Mouse (Mus musculus): Measurements from ENCODE around the gene Grm1.
A peak's percentile ranks its signal among the peaks of the same experiment; 100 is the strongest.

Gene Grm1

DNA sequence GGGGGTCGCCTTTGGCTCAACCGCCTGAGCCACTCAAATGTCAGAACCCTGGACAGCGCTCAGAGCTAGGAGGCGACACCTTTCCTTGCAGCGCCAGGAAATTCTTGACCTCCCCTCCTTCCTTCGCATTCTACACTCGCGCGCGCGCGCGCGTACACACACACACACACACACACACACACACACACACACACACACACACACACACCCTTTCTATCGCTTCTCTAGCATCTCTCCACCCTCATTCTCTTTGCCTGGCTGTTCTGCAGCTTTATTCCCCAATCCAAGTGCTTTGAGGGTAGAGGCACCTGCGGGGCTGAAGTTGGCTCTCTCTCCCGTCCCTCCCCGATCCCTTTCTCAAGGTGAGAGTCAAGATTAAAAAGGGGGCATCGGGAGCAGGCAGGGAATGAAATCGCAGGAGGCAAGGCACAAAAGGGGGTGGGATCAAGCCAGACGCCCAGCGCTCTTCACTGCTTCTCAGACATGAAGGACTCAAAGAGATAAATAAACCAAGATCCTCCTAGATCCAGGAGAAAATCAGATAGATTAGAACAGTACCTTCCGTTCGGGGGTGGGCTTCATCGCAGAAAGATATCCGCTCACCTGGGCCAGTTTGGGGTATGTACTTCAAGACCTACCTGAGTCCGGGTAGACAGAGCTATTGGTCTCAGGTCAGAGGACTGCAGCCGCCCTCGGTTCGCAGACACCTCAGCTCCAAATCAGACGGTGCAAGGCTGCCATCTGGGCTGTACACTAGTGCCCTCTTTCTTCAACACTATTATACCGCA is at the start of gene Grm1:
Grm1 (minus strand) TSS at position 746 of the 788 bp plus-strand sequence.
- DNase-seq: peak; percentile 81

DNA sequence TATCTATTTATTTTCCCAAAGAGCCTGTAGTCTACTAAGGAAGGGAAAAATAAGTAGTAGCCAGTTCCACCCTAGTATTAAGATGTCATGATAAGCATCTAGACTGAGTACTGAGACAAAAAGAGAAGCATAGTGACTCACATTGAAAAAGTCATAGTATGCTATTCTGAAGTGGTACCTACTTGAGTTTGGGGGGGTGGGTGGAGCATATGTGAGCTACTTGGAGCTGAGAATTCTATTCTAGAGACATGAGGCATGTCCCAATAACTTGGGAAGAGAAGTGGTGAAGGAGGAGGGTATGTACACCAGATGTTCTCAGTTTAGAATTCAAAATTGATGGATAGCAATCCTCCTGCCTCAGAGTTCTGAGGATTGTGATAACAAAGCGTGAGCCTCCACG is 39.6 kb upstream of the Grm1 start:
- no peak for DNase-seq

DNA sequence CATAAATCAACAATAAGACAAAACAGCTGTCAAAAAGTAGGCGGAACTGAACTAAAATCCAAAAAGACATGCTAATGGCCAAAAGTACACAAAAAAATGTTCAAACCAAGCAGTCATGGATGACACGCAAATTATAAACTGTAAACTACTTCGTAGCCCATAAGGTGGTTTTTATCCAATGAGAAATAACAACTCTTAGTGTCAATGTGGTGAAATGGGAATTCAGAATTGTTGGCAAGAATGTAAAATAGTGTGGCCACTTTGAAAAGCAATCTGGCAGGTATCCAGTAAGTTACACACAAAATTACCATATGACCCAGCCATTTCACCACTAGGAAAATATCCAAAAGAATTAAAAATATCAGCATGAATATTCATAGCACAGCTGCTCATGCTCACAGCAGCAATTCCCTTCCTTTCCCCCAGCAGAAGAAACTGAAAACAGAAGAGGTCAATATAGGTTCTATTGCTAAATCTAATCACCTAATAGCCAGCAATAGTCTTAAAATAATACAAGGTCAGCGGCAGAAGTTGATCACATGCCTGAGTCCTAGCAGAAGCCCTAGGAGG is 16.4 kb upstream of the Grm1 start:
- no peak for DNase-seq

DNA sequence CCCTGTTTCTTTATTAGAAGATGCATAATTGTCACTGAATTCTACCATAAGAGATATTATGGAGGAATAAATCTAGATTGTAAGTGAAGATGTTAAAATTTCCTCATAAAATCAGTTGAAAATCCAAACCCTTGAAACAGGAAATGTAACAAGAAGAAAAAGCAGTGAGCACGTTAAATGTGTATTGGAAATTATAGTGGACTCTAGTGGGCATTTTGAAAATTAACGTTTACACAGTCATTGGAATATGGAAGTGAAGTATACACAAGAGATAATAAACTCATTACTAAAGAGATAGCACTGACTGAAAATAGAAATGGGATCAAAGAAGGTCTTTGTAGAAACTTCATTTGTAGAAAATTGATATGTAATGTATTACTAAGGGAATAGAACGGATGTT is 4.2 kb upstream of the Grm1 start:
- no peak for DNase-seq

DNA sequence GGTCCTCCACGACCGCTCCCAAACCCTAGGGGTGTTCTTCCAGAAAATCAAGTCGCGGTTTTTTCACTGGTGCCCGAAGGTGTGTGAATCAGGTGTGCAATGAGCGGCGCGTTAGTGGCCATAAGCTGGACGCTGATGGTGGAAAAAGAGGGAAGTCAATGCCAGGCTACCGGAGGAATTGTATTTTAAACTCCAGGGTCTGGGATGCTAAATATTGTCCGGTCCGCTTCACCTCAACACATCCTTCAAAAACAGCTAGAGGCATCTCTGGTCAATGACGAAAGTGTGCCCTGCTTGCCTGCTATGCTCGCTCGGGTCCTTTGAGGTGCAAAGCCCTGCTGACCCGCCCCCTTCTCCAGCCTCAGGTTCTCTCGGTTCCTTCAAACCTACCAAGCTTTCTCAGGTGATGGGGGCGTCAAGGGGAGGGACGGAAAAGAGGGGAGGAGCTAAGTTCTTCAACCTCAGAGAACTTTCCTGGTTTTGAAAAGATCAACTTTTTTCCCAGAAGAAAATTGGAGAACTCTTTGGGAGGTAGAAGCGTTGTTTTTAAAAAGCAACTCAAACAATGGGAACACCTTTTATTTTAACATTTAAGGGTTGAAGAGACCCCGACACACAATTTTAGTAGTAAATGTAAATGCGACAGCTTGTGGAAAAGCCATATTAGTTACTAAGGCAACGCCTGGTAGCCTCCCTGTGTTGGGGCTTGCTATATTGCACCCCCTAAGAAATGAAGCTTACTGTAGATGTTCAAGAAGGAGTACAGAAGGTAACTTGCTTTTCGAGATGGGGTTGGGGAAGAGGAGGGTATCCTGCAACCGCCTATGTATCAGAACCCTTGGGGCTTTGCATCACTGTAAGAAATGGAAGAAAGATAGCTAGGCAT is 1.2 kb downstream of the Grm1 start:
- peak; percentile 51 for DNase-seq

DNA sequence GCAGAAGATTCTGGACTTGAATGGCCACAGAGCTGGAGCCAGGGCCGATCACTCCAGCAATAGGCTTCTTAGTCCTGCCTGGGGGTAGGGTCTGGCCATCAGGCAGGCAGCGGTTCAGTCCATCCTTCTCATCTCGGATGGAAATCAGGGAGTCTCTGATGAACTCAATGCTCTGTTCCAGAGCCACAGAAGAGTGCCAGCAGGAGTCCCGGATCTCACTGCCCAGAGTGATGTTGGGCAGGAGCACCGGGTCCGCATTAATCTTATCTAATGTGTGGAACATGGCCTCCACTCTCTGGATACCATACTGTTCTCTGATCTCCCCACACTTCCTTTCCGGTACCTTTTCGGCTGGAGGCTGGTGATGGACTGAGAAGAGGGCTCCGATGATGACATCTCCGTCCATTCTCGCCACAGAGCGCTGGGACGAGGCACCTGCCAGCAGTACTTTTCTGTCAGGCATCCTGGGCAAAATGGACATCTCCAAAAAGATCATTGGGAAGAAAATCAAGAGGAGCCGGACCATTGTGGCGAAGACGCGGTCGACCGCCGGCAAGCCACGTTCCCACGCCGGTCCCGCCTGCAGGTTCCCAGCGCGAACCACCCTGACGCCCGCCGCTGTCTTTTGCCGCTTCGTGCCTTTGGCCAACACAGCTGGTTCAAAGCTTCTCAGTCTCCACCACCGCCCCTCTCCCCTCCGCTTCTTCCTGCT is 2.0 kb downstream of the Grm1 start:
- DNase-seq: peak; percentile 48

DNA sequence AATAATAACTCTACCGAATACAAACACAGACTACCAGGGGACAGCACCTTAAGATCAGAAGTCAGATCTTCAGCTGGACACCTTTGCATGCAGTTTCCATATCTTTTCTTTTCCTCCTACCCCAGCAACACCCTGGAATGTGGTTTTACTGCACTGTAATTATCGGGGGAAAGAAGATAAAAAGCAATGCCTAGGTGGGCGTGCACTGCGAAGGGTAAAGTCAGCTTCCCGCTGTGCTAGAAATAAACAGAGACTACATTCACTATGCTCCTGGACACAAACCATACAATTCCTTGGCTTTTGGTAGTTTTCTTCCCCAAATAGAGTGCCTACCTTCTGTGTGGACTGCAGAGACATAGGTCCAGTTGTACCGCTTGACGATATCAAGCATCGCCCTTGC is 2.6 kb downstream of the Grm1 start:
- DNase-seq: no peak

DNA sequence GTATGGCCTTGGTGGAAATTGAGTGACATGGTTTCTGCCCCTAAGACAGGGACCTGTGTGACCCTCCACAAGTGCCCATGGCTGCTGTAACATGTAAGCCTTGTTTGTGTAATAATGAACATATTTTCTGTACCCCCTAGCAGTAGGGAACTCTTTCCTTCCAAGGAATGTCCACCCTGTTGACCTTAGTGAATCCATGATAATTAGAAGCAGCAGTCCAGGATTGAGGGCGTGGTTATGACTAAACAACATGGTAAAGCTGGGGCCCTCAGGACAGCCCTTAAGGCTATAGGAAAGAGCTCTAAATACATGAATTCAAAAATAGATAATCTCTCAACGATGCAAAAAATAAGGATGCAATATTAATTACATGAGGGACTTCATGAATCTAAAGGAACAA is 17.0 kb downstream of the Grm1 start:
- DNase-seq: no peak

DNA sequence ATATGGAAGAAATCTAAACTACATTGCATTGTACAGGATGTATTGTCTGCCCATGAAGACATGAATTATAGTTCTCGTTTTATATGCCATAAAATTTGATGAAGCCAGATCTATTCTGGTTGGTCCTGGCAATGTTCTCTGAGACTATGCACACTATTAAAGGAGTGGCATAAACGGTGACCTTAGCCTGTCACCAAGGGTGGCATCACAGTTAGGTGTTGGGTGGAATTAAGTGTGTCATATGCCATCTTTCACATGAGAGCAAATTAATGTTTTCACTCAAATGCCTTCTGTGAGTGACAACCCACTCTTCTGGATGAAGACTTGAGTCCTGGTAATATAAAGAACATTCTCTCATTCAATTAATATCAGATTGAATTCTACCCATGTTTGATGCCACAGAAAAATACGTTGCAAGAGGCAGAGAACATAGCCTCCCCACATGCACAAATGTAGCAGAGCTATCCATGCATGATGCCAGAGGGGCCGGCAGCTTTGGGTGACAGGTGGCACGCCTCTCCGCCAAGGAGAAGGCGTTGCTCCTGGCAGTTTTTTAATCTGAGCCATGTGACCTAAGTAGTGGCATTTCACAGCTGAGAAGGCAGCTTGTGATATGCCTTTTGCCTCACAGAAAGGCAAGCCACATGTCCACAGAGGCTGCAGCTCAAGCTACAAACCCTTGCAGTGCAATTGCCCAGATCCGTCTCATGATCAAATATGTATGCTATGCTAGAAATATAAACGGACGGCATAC is 20.7 kb downstream of the Grm1 start:
- peak; percentile 87 for DNase-seq

DNA sequence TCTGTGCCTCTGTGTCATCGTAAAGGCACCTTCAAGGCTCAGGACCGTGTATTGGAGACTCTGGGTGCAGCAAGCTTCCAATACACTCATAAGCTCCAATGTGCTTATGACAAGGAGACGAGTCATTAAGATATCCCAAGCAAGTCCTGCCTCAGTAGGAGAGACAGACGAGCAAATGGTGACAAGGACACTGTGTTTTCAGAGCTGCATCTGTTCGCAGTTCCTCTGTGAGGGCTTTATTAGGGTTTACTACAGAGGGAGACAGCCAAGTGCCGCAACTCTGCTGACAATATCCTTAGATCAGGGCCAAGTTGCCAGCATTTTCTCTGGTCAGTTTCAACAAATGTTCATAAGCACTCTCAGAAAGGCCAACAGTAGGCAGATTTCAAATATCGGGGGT is 32.8 kb downstream of the Grm1 start:
- no peak for DNase-seq

DNA sequence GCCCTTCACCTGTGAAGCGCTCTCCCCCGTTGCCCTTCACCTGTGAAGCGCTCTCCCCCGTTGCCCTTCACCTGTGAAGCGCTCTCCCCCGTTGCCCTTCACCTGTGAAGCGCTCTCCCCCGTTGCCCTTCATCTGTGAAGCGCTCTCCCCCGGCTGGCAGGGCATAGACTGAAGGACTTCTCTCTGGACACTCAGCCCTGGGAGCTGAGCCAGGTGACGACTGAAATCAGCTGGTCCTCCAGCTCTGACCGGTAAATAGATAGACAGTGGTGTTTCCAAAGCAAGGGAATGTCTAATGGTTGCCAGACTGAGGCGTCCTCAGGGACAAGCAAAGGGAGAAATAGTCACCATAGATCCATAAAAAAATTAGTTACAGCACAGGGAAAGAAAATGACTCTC is 36.7 kb downstream of the Grm1 start:
- peak; percentile 62 for DNase-seq

DNA sequence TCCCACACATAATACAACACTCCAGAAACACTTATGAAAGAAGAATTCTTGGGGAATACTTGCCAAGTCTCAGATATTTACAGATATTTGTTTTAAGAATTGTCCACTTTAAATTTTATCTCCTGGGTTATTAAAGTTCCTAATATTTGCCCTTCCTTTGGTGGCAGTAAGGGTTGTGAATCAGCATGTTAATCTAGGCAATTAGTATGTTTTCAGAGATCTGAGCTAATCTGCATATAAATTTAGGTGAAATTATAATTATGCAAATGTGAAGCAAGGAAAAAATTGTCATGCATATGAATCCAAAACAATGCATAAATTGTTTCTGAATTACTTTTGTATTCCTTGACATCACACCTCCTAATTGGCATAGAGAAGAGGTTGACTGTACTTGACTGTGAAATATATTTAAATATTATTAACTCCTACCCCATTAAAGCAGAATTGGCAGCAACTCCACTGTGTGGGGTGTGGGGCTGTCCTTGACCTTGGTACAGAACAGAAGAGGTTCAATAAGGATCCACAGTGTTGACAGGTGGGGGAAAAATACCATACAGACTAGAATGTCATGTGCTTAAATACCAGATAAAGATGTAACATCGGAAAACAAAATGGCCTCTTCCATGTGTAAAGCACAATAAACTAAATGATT is 37.6 kb downstream of the Grm1 start:
- DNase-seq: no peak

DNA sequence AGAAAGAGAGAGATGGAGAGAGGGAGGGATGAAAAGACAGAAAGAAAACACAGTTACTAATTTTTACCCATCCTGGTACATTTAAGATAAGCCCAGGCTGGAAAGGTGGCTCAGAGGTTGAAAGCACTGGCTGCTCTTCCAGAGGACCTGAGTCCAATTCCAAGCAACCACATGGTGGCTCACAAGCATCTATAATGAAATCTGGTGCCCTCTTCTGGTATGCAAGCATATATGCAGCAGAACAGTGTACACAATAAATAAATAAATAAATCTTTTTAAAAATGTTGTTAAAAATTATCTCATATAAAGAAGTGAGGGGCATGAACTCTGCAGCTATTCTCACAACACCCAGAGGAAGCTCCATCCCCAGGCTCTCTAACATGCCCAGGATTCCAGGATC is 42.8 kb downstream of the Grm1 start:
- no peak for DNase-seq

DNA sequence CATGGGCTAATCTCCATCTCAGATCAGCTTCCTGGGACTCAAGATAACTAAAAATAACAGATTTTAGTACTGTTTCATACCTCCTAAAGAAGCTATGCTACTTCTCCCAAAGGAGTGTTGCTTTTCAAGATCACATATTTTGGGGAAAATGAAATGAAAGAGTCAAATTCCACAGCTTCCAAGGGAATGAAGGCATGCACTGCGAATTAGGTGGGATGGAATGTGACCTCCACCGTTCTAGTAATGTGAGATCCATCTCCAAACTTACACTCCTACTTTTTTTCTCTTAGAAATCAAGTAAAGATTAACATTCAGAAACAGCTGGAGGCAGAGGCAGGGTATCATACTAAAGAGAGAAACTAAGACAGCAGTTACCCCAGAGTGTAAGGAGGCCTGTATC is 49.9 kb downstream of the Grm1 start:
- DNase-seq: no peak

DNA sequence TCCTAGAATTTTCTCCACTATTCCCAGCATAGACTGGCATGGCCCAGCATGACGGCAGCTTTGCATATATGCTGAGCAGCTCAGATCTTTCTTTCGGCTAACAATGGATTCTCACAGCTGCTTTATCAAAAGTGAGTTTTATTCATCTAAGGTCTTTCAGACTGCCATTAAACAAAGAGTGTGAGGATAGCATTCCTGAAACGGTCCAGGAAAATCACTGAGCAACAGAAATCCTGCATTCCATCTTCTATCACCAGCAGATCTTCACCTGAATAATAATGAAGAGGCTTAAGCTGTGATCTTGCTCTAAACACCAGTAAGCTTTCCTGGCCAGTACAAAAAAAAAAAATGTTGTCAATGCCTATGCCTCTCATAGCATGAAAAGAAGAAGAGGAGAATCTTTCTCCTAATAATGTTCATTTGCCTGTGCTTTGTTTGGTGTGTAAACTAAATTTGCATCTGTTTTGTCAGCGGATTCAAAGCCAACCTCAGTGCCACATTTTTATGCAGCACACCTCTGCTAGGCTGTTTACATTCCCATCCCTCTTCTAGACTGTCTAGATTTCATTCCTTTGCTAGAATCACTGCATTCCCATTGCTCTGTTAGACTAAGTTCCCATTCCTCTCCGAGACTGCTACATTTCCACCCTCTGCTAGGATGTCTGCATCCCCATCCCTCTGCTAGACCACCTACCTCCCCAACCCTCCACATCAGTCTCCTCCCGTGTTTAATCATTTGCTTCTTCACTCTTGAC is 56.2 kb downstream of the Grm1 start:
- no peak for DNase-seq

DNA sequence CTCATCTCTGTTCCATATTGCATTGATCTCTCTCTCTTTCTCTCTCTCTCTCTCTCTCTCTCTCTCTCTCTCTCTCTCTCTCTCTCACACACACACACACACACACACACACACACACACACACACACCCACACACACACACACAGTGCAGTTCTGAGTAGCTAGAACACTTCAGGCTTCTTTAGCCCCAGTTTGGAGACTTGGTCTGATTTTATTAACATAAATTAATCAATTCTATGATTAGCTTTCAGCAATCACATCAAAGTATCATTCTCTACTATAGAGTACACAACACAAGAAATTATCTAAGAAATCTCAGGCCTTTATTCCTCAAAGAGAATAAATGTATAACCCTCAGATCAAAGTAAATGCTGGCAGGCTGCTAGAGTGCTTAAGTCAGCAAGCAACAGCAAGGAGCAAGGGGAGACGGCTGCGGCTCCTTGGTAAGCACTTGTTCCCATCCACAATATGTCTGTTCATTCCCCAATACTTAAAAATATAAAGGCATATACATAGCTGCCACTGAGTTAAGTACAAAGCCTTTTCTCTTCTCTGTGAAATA is 63.1 kb downstream of the Grm1 start:
- no peak for DNase-seq

DNA sequence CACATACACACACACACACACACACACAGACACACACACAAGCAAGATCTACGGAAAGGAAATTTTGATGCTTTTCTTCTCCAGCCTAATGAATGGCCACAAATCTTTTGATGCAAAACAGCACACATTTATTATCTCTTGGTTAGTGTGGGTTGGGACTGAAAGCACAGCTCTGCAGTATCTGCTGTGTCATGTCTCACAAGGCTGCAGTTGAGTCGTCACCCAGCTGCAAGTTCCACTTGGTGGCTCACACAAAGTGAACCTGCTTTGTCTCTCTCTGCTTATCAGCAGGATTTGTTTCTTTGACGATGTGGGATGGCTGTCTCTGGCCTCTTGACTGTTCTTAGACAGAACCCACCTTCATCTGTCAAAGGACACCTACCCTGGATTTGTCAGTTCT is 68.5 kb downstream of the Grm1 start:
- no peak for DNase-seq

DNA sequence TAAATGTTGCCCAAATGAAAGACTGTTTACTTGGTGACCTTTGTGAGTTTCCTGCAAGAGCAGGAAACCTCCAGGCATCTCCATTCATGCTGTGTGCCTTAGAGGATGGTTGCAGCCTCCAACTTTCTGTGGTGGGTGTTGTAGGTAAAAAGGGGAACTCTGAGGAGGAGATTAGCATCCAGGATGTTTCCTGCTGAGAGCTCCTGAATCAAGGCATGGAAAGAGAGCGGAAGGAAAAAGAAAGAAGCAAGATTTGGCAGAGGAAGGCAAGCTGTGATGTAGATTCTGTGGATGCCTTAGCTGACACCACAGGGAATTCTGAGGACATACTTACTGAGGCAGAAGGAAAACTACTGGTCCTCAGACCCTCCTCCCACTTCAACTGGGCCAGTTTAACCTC is 85.4 kb downstream of the Grm1 start:
- DNase-seq: no peak

DNA sequence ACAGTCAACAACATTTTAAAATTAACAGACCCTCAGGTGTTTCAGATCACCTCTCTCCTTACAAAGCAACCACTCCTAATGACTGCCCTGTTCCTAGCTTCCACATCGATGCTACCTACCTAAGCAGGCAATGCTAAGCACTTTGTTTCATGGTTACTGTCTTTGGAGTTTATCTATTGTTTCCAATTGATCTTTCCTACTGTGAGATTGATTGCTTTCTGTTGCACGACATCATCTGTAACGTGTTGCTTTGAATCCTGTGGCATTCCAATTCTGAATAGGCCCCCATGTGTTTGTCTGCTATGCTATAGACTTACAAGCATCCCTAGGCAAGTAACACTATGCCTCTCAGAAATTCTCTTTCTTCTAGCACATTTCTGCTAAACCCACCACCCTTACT is 90.4 kb downstream of the Grm1 start:
- no peak for DNase-seq

DNA sequence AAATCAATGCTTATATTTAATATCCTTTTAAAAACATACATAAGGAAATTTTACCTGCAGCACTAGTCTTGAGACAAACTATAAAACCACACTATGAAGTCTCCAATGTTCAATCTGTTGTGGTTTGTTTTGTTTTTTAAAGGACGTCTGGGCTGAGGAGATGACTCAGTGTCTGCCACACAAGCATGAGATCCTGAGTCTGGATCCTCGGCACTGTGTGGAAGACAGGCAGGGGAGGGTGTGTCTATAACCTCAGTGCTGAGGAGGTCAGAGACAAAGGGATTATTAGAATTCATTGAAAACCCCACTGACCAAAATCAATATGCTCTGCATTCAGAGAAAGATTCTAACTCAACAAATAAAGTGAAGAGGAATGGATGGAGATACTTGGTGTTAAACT is 110.8 kb downstream of the Grm1 start:
- DNase-seq: no peak

Data from cerebellum, adult 11 months (tissue).